Mouse (Mus musculus) macrophage (primary cell): ENCODE measurements around the gene Grik1. TPM values are rescaled to one million over a fixed set of nuclear protein-coding genes. Genes with fewer than 3 reads are reported as not detected.

Experiments used
- H3K27ac ChIP-seq: fragments of 350-480 bp; formaldehyde crosslinking; 2 replicates; pipeline ENCODE4 v1.9.0; 2021
- H3K36me3 ChIP-seq: fragments of 350-480 bp; formaldehyde crosslinking; 2 replicates; pipeline ENCODE4 v1.9.0; 2021; ENCODE audit errors: inconsistent target
- H3K4me3 ChIP-seq: fragments of 350-480 bp; formaldehyde crosslinking; 2 replicates; pipeline ENCODE4 v1.9.0; 2021; ENCODE audit errors: inconsistent target
- H3K79me2 ChIP-seq: fragments of 350-480 bp; formaldehyde crosslinking; 2 replicates; pipeline ENCODE4 v1.9.0; 2021; ENCODE audit errors: inconsistent target
- WGBS: methylation state at CpG from one replicate; pipeline ENCODE4 v1.1.7; 2026; ENCODE audit warnings: inconsistent platforms; ENCODE audit not compliant: missing documents; 5-methylcytosine and 5-hydroxymethylcytosine counted together
- polyA plus RNA-seq: library from polyadenylated mRNA; stranded (reverse); fragments of 250-400 nt; gene quantifications from 3 replicates; pipeline ENCODE4 v1.2.4, GENCODE M21; 2018; ENCODE audit warnings: inconsistent platforms

The Grik1 gene
- polyA plus RNA-seq, 1 experiment from 2014 or later, result not detected

GRCm38 (mm10) chr16:87916209-87917156 is 373.6 kb downstream of the Grik1 start:
- 62% methylated on average over 6 of the region's 6 CpGs for WGBS
- Histone ChIP-seq H3K4me3 (no peak overlapping the region), H3K79me2 (no peaks in the 10 kb centered on the region), H3K36me3 (no peaks in the 10 kb centered on the region), H3K27ac (no peak overlapping the region)

- 78% methylated on average over 4 of the region's 4 CpGs for WGBS
- Histone ChIP-seq H3K36me3 (no peaks in the 10 kb centered on the region), H3K27ac (no peak overlapping the region), H3K4me3 (no peak overlapping the region), H3K79me2 (no peaks in the 10 kb centered on the region)
Measured at GRCm38 (mm10) chr16:87915156-87915555, 374.9 kb downstream of the Grik1 start.

- H3K4me3 ChIP-seq, result no peak overlapping the region
- 94% methylated on average over 5 of the region's 5 CpGs for WGBS
- no peak overlapping the region for H3K27ac ChIP-seq
- no peaks in the 10 kb centered on the region for H3K36me3 ChIP-seq
- no peaks in the 10 kb centered on the region for H3K79me2 ChIP-seq
Measured at GRCm38 (mm10) chr16:87913781-87914180, 376.3 kb downstream of the Grik1 start.

- no peak overlapping the region for H3K27ac ChIP-seq
- H3K4me3 ChIP-seq, result no peak overlapping the region
- no peaks in the 10 kb centered on the region for H3K36me3 ChIP-seq
- no peaks in the 10 kb centered on the region for H3K79me2 ChIP-seq
- WGBS, result 75% methylated on average over 2 of the region's 2 CpGs
Measured at GRCm38 (mm10) chr16:87911201-87911600, 378.9 kb downstream of the Grik1 start.

GRCm38 (mm10) chr16:87902049-87902448 is 388.0 kb downstream of the Grik1 start:
- Histone ChIP-seq H3K36me3 (no peaks in the 10 kb centered on the region), H3K27ac (no peak overlapping the region), H3K79me2 (no peaks in the 10 kb centered on the region), H3K4me3 (no peak overlapping the region)
- WGBS, result 92% methylated on average over 9 of the region's 9 CpGs

GRCm38 (mm10) chr16:87901189-87901588 is 388.9 kb downstream of the Grik1 start:
- H3K4me3 ChIP-seq, result no peak overlapping the region
- H3K79me2 ChIP-seq, result no peaks in the 10 kb centered on the region
- WGBS, result 77% methylated on average over 1 of the region's 2 CpGs
- H3K36me3 ChIP-seq, result no peaks in the 10 kb centered on the region
- H3K27ac ChIP-seq, result no peak overlapping the region

- 93% methylated on average over 2 of the region's 2 CpGs for WGBS
- no peaks in the 10 kb centered on the region for H3K36me3 ChIP-seq
Measured at GRCm38 (mm10) chr16:87875927-87876326, 414.1 kb downstream of the Grik1 start.

GRCm38 (mm10) chr16:87864526-87864925 is 425.5 kb downstream of the Grik1 start:
- Histone ChIP-seq H3K36me3 (no peaks in the 10 kb centered on the region), H3K79me2 (no peaks in the 10 kb centered on the region), H3K4me3 (no peak overlapping the region), H3K27ac (no peak overlapping the region)
- 92% methylated on average over 6 of the region's 6 CpGs for WGBS

More at GRCm38 (mm10) chr16:87875927-87876326, 414.1 kb downstream of the Grik1 start:
- Histone ChIP-seq H3K4me3 (no peak overlapping the region), H3K27ac (no peak overlapping the region), H3K79me2 (no peaks in the 10 kb centered on the region)

GRCm38 (mm10) chr16:87861722-87862121 is 428.3 kb downstream of the Grik1 start:
- 94% methylated on average over 1 of the region's 1 CpGs for WGBS
- Histone ChIP-seq H3K36me3 (no peaks in the 10 kb centered on the region), H3K27ac (no peak overlapping the region), H3K79me2 (no peaks in the 10 kb centered on the region), H3K4me3 (no peak overlapping the region)

GRCm38 (mm10) chr16:87853451-87854085 is 436.5 kb downstream of the Grik1 start:
- WGBS, result 93% methylated on average over 3 of the region's 3 CpGs
- no peaks in the 10 kb centered on the region for H3K79me2 ChIP-seq
- H3K27ac ChIP-seq, result no peak overlapping the region
- no peaks in the 10 kb centered on the region for H3K36me3 ChIP-seq
- no peak overlapping the region for H3K4me3 ChIP-seq

GRCm38 (mm10) chr16:87851550-87851949 is 438.5 kb downstream of the Grik1 start:
- H3K79me2 ChIP-seq, result no peaks in the 10 kb centered on the region
- H3K4me3 ChIP-seq, result no peak overlapping the region
- H3K36me3 ChIP-seq, result no peaks in the 10 kb centered on the region
- WGBS, result 85% methylated on average over 2 of the region's 2 CpGs
- H3K27ac ChIP-seq, result no peak overlapping the region

GRCm38 (mm10) chr16:87848799-87849198 is 441.3 kb downstream of the Grik1 start:
- H3K27ac ChIP-seq, result no peak overlapping the region
- no peaks in the 10 kb centered on the region for H3K36me3 ChIP-seq
- no peaks in the 10 kb centered on the region for H3K79me2 ChIP-seq
- no peak overlapping the region for H3K4me3 ChIP-seq
- WGBS, result 86% methylated on average over 3 of the region's 3 CpGs
